Mouse (Mus musculus): ENCODE data around the gene Mdfic.
"Not testable (repeated sequence)": the region's sequence is repeated elsewhere in the genome, so short reads cannot be mapped to it uniquely, and the experiment has no call there.

The Mdfic gene

GRCm38 (mm10) chr6:15720461-15720817, at the start of gene Mdfic:
Gene Mdfic, plus strand, starts transcription at chr6:15720661.
- ATAC-seq (ENCODE audit: insufficient number of reproducible peaks, low FRiP score, low TSS enrichment), result 0 out of 2 replicates have a peak, but pooled peaks have one; percentile 21

DNA sequence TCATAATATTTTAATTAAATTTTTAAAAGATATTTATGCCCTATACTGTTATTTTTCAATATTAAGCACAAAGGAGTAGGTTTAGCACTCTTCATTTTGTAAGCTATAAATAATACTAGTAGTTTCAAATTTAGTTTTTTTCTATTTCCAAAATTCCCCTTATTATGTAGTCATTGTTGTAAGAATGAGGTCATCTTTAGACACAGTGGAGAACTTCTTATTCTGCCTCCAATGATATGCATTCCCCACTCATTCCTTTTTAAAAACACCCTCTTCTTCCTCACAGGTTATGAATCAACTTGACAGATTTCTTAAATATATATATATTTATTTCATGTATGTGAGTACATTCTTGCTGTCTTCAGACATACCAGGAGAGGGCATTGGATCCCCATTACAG, 49.1 kb upstream of the Mdfic start:
- no peak for ATAC-seq (ENCODE audit: insufficient number of reproducible peaks, low FRiP score, low TSS enrichment)

DNA sequence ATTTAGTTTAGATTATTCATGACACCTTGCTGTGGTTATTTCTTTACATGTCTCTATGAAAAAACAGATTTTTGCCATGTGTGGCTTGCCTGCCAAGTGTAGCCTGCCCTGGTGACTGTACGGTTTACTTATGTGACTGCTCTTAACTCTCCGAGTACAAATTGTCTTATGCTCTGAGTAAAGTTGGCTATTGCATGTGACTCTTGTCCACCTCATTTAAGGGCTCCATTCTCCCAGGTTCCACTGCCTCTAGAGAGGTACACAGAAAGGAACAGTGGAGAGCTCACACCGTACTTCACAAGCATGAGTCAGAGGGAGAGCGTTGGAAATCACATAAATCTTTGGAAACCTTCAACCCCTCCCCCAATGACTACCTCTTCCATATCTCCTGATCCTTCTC, 10.4 kb upstream of the Mdfic start:
- ATAC-seq (ENCODE audit: insufficient number of reproducible peaks, low FRiP score, low TSS enrichment), result no peak

DNA sequence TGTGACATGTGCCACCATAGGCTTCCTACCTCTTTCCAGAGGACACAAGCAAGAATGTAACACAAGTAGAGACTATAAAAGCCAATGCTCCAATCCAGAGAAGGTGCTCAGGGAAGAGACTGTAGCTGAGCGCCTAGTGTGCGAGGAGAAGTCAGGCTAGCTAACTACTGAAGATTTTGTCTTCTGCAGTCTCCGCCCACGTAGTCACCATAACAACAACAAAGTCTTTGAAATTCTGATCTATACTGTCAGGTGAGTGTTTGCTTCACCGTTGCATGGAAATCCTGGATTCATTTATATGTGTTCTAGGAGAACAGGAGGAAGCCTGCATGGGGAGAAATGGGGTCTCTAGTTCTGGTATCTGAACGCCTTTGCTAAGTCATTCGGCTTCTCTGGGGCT, 9.8 kb upstream of the Mdfic start:
- ATAC-seq (ENCODE audit: insufficient number of reproducible peaks, low FRiP score, low TSS enrichment), result no peak

- no peak for ATAC-seq (ENCODE audit: insufficient number of reproducible peaks, low FRiP score, low TSS enrichment)
Measured at GRCm38 (mm10) chr6:15712860-15713385, 7.5 kb upstream of the Mdfic start.

DNA sequence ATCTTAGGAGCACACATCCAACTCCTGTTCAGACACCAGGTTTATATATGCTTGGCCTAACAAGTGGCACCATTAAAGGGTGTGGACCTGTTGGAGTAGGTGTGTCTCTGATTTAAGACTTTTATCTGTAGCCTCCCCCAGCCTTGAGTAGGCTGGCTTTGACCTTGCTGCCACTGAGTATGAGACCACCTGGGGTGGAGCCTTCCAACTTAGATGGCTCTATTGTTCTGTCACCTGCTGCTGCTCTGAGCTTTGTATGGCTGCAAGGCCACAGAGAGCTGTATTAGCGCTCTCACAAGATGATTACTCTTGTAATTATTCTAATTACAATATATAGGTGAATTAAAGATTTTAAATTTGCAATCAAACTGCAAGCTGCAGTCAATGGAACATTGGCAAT, 6.4 kb upstream of the Mdfic start:
- ATAC-seq (ENCODE audit: insufficient number of reproducible peaks, low FRiP score, low TSS enrichment), result not testable (repeated sequence)

DNA sequence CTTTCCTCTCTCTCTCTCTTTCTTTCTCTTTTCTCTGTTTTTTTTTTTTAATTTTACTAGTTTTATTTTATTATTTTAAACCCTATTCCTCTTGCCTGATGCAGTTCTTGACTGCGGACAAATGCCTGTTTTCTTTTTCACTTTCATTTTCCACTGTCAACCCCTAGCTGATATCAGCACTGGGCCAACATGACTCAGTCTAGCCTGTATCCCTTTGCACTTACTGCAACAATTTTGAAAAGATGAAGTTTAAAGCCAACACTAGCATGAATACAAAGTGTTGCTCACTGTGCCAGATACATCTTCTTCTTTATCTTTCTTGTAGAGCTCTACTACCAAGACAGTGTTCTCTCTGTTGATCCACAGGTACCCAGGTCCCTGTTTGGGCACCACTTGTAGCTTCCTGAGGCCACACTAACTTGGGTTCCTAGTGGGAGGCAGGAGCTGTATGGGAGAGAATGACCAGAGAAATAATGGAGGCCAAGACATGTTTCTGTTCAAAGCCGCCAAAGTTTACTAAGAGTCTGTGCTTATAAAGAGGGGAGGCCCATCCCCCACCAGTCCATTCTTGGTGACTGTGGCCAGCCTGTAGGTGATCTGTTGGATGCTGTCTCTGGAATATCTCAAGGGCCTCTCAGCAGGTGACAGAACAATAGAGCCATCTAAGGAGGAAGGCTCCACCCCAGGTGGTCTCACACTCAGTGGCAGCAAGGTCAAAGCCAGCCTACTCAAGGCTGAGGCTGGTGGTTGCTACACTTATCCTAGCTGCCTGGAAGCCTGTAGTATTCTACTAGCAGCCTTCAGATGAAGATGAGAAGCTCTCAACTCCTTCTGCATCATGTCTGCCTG, 5.2 kb upstream of the Mdfic start:
- no peak for ATAC-seq (ENCODE audit: insufficient number of reproducible peaks, low FRiP score, low TSS enrichment)

DNA sequence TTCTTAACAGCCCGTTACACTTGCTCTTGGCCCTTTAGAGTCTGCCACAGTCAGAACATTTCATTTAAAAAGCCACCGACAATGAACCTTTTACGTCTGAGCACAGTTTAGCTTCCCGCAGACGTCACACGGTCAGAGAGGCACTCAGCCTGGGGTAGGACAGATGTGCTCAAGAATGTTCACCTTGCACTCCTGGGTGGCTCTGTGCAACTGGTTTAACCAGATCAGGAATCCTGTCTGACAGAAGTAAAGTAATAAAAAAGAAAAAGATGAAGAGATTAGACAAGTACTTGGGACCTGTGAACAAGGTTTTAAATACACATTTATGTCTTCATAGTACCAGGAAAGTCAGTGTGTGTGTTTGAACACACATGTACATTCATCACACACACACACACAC, 542 bp upstream of the Mdfic start:
- ATAC-seq (ENCODE audit: insufficient number of reproducible peaks, low FRiP score, low TSS enrichment), result no peak

- ATAC-seq (ENCODE audit: insufficient number of reproducible peaks, low FRiP score, low TSS enrichment), result peak; percentile 34; the same call in 1 of the 2 replicates
Measured at GRCm38 (mm10) chr6:15720818-15721715, 606 bp downstream of the Mdfic start.

GRCm38 (mm10) chr6:15721716-15722031, 1.2 kb downstream of the Mdfic start:
- ATAC-seq (ENCODE audit: insufficient number of reproducible peaks, low FRiP score, low TSS enrichment), result no peak

DNA sequence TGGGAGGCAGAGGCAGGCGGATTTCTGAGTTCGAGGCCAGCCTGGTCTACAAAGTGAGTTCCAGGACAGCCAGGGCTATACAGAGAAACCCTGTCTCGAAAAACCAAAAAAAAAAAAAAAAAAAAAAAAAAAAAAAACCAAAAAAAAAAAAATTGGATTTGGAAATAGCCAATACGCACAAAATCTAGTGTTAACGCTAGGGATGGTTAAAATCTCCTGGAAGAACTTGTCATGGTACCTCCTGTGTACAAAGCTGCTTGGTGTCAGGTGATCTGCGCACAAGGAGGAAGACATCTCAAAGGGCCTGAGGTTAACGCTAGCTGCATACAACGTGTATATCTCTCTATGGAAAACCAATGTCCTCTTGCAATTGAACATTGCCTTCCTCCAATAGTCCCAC, 2.2 kb downstream of the Mdfic start:
- ATAC-seq (ENCODE audit: insufficient number of reproducible peaks, low FRiP score, low TSS enrichment), result not testable (repeated sequence)

- no peak for ATAC-seq (ENCODE audit: insufficient number of reproducible peaks, low FRiP score, low TSS enrichment)
Measured at GRCm38 (mm10) chr6:15724304-15724703, 3.8 kb downstream of the Mdfic start.

DNA sequence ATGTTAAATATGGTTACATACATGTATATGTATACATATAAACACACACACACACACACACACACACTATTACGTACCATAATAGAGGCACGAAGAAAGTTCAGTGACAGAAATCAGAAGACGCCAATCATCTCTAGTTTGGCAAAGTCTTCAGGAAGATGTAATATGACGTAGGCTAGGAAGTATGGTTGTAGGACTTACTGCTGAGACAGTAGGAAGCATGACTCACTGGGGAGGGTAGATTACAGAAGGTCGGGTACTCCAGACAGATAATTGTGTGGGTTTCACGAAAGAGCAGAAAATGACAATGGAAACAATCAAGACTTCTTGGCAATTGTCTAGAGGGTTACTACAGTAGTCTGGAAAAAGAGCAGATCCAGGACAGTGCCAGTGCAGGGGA, 6.0 kb downstream of the Mdfic start:
- no peak for ATAC-seq (ENCODE audit: insufficient number of reproducible peaks, low FRiP score, low TSS enrichment)

- no peak for ATAC-seq (ENCODE audit: insufficient number of reproducible peaks, low FRiP score, low TSS enrichment)
Measured at GRCm38 (mm10) chr6:15727681-15728410, 7.4 kb downstream of the Mdfic start.

- no peak for ATAC-seq (ENCODE audit: insufficient number of reproducible peaks, low FRiP score, low TSS enrichment)
Measured at GRCm38 (mm10) chr6:15728844-15729577, 8.6 kb downstream of the Mdfic start.

- no peak for ATAC-seq (ENCODE audit: insufficient number of reproducible peaks, low FRiP score, low TSS enrichment)
Measured at GRCm38 (mm10) chr6:15730258-15730657, 9.8 kb downstream of the Mdfic start.

- ATAC-seq (ENCODE audit: insufficient number of reproducible peaks, low FRiP score, low TSS enrichment), result no peak
Measured at GRCm38 (mm10) chr6:15730666-15731065, 10.2 kb downstream of the Mdfic start.

DNA sequence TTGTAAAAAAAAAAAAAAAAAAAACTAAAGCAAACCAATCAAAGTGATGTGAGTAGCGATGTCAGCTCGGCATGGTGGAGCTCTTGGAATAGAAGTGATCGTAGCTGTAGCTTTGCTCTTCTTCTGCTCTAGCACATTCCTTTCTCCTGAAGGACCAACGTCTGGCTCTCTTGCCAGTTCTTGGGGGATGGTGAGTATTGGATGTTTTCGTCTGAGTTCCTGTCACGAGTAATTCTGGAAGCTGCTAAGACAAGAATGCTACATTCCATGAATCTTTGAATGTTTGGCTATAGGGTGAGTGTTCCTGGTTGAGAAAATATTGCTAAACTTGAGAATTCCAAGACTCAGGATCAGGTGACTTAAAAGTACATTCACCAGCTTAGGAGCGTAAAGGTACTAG, 11.0 kb downstream of the Mdfic start:
- ATAC-seq (ENCODE audit: insufficient number of reproducible peaks, low FRiP score, low TSS enrichment), result no peak

GRCm38 (mm10) chr6:15737312-15737911, 17.0 kb downstream of the Mdfic start:
- ATAC-seq (ENCODE audit: insufficient number of reproducible peaks, low FRiP score, low TSS enrichment), result no peak

Data from cerebellum, adult (tissue).